Mouse (Mus musculus) layer of hippocampus, postnatal 14 days (tissue): ENCODE data around the gene Paics. TPM values are rescaled to one million over a fixed set of nuclear protein-coding genes. Genes with fewer than 3 reads are reported as not detected.
"Not testable (repeated sequence)": the region's sequence is repeated elsewhere in the genome, so short reads cannot be mapped to it uniquely, and the experiment has no call there.

Experiments used
- DNase-seq, 2 experiments: peaks; one replicate each; pipeline ENCODE4 v3.0.0; 2021 to 2022; ENCODE audit warnings: low spot score in 2 of 2, mixed read lengths in 1 of 2
- total RNA-seq, 2 experiments: library from RNA; stranded (reverse); gene quantifications; 2 replicates each; pipeline ENCODE4 v1.2.3; 2021

The Paics gene
- total RNA-seq, 2 experiments from 2014 or later, result 87.7 to 95.4 TPM

DNA sequence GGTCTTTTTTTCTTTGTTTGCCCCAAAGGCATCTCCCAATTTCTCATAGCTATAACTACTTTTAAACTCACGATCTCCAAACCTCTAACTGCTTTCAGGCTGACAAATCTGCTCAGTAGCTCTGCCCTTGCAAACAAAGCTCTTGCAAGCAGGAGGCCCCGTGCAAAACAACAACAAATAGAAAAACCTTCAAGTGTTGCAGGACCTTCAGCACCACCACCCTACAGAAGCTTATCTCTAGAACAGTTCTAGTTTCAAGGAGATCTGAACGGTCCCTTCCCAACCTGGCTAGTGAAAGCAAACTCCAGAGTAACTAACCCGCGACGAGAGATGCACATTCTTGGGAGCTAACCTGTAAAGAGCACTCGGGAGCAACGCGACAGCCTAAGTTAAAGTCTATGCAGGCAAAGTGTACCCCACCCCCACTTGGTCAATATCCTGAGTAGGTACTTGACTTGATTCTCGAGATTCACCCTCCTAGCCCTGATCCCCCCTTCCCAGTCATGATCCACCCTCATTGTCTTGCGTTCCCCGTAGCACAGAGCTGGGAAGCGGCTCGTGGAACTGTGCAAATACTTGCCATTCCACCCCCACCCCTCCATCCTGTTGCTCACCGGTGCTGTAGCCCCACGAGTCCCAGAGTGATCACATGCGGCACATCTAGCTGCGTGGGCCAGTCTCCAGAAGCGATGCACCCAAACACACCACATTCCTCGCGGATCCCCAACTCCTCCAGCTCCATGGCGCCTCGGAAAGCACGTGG lies 583 bp upstream of the Paics start:
- DNase-seq, result no peak

DNA sequence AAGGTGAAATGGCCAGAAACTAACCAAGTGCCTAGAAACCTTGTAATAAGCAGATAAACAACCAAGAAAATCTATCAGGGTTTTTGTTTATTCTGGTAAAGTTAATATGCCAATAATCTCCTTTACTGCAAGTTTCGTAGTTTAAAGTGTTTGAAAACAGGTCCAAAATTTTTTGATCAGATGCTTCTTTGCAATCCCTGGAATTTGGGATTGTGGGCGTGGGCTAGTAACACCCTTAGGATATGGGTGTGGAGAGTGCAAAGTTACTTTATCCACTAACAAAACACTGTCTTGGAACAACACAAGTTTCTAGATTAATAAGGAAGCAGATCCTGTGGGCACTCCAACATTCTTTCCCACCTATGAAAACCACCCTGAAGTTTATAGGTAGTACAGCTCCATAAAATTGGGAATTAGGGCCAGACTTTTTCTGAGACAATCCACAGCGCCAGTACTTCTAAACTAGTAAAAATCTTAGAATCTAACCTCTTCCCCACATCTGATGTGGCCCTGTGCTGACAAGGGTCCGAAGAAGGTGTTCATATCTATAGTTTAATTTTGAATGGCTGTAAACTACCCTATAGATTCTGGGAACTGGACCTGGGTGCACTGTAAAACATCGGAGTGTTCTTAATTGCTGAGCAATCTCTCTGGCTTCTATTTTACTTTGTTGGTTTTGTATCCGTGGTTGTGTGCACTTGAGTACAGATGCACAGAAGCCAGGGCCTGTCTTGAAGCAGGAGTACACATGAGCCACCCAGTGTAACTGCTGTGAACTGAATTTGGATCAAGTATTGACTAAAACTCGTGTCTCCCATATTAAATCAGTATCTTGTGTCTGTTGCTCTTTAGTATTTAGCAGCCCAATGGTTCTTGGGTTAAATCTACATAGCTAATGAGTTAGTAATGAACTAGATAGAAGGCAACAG lies 1.3 kb downstream of the Paics start:
- no peak for DNase-seq

DNA sequence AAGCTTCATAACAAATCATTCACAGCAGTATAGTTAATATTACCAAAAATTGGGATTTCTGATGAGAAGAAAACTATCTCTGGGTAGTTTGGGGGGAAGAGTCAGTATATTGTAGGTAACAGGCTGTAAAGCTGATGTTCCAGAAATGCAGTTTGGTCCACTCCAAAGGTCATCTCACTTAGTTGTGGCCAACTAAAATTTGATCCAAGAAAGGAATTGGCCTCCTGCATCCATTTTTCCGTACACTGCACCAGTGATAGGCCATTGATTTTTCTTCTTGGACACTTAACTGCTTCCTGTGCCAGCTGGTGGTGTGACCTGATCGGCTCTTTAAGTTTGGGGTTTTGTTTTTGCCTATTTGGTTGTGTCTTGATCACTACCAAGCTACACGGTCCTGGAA lies 2.7 kb downstream of the Paics start:
- no peak for DNase-seq

DNA sequence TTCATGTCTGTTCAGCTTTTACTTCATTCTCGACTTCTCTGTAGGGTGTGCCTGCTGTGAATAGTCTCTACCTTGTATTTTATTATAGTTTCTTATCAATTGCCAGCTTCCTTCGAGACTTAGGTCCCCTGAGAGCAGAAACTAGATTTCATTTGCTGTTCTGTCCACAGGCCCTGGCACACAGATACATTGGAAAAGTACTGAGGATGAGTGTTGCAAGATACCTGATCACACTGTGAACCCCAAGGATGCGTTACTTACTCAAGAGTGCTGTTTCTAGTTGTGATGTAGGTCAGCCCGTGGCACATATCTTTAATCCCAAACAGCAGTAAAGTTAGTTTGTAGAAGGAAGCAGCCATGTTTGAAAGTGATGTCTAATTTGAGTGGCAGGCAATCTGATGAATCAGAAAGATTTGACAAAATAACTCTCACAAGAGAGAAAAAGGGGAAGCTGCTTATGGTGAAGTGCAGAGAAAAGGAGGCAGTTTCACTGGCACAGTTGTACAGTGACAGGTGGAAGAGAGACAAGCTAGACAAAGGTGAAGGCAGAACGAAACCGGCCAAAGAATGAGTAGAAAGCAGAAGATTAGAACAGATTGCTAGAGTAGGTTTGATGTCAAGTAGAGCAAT lies 3.3 kb downstream of the Paics start:
- no peak for DNase-seq

DNA sequence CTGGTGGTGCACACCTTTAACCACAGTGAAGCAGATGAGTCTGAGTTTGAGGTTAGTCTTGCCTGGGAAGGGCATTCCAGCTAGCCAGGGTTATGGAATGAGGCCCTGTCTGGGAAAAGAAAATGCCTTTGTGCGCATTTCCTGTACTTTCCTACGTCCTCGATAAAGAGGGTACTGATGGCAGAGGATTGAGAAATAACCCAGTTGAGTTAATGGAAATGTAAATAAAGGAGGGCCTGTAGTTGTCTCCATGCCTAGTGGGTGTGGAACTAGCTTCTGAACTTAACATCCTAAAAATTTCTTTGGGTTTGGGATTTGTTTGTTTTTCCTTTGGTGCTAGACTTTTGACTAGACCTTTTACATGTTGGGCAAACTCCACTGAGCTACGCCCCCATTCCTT lies 4.4 kb downstream of the Paics start:
- no peak for DNase-seq

DNA sequence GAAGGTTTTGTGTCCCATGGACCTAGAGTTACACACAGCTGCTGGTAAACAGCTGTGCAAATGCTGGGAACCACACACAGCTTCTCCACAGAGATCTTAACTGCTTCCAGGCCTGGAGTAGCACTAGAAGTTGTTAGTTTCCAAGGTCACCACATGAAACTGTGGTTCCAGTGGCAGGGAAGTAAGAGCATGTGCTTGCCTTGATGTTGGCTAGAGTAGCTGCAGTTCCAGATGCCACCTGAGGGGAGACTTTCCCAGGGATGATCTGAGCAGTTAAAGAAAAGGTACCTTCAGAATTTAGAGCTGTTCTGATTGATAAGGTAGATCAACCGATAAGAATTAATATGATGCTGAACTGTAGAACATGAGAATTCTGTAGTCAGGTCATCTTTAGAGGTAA lies 6.8 kb downstream of the Paics start:
- no peak for DNase-seq

DNA sequence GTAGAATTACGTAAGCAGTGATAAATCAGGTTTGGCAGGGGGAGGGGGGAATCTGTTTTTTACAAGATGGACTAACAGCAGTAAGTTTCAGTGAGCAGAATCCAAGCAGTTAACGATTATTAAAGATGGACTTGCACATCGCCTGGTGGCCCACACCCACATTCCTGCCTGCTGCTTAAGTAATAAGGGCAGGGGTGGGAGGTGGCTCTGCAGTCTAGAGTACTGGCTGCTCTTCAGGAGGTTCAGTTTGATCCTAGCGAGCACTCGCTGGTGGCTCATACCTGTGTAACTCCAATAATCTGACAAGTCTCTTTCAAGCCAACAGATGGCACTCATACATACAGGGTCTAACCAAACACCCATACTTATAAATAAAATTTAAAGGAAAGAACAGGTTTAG lies 8.5 kb downstream of the Paics start:
- DNase-seq, result no peak

DNA sequence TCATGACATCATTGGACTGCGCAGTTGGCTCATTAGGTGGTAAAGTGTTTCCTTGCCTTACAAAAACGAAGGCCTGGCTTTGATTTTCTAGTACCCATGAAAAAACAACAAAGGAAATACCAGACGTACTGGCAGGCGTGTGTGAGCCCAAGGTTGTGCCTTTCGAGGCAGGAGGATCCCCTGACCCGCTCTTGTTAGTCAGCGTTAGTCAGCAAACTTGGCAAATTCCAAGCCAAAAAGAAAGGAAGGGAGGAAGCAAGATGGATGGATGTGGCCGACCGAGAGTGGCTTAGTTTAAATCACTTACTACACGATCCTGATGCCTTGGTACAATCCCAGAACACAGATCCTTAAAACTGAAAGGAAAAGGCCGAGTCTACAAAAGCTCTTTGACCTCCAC lies 11.4 kb downstream of the Paics start:
- DNase-seq, result no peak

DNA sequence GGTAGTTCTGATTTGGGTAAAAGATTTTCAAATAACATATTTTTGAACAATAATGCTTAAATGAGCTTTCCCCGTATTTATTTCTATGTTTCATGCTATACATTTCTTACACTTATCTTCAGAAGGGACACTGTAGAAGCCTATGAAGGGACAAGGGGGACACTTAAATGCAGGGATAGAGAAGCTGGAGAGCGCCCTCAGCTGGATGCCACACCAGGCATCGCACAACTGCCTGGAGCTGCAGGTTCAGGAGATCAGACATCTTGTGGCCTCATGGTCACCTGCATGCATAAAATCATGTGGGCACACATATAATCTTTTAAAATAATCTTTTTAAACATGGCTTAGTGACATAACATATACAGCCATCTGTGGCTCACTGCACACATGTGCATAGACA lies 13.5 kb downstream of the Paics start:
- DNase-seq, result no peak

DNA sequence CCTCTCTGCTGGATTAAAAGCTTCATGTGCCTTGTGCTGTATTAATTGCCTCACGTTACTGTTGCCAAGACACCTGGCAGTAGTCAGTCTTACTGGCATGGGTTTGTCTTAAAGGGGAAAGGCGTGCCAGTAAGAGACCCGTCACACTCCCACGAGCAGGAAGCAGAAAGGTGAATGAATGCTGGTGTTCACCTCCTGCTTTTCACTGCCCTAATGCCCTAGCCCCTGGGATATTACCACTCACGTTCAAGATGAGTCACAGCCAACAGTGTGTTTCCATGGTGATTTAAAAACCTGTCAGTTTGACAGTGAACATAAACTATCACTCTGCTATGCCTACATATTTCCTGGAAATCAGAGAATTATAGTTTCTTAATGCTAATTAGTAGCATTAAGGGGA lies 18.1 kb downstream of the Paics start:
- DNase-seq, result no peak

DNA sequence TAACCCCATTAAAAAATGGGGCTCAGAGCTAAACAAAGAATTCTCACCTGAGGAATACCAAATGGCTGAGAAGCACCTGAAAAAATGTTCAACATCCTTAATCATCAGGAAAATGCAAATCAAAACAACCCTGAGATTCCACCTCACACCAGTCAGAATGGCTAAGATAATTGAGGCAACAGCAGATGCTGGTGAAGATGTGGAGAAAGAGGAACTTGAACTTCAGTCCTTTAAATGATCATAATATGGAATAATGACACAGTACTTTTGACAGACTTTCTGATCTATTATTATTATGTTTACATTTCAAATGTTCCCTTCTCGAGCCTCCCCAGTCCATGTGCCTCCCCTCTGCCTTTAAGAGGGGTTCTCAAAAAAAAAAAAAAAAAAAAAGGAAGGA lies 20.0 kb downstream of the Paics start:
- DNase-seq, result not testable (repeated sequence)

DNA sequence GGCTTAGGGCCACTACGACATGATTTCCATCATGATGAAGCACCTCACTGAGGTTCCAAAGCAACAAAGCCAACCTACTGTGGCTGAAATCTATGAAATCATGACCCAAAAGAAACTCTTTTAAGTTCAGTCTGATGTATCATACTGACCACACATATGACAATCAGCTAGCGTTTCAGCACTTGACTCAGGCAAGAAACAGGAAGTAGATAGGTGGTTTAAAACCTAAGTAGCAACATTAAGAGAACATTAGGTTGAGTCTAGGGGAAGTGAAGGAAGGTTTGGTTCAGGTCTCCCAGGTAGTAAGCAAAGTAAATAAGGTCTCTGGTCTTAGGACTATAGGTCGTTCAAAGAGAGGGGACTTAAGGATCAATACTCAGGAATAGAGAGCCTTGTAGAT lies 22.4 kb downstream of the Paics start:
- DNase-seq, result no peak

DNA sequence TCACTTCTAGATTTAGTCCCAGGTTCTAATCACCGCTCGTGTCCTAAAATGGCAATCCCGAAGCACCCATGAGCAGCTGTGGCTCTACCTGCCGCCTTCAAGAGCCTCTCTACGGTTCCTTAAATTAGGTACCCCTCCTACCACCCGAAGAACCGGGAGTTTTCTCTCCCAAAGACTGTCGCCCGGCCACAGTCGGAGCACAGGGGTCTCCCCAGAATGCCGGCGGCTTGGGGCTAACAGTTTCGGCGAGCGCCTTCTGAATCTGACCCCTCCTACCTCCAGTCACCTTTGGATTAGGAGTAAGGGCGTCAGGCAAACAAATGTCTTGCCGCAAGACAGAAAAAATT lies 23.1 kb downstream of the Paics start:
- DNase-seq, result no peak

DNA sequence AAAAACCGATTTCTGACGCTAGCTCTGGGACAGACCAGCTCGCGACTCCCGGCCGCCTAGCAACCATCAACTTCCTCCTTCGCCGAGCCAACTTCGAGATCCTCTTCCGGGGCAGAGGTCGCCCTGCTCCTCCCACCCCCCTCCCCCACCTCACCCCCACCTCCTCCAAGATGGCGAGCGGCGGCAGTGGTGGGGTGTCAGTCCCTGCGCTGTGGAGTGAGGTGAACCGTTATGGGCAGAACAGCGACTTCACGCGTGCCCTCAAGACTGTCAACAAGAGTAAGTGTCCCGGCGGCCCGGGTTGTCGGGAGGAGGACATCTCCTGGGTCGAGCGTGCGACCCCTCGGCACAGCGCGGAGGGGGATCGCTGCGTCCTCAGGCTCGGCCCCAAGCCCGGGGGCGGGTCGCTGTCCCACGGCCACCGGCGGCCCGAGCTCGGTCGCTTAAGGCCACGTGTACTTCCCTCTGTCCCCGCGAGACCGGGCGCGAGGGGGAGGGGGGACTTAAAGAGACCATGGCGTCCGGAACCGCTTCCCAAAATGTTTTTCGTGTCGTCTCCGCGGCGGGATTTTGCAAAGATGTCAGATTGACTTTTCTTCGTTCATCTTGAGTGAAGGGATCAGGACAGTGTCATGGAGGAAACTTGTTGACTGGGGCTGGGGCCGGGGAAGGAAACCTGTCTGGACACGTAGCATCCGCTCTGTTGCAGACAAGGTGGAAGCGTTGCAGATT lies 23.6 kb downstream of the Paics start, which contains the start of gene Srp72:
Gene Srp72, plus strand, starts transcription at position 130 of the 732 bp plus-strand sequence.
- DNase-seq, result peak; percentile 83 to 85

DNA sequence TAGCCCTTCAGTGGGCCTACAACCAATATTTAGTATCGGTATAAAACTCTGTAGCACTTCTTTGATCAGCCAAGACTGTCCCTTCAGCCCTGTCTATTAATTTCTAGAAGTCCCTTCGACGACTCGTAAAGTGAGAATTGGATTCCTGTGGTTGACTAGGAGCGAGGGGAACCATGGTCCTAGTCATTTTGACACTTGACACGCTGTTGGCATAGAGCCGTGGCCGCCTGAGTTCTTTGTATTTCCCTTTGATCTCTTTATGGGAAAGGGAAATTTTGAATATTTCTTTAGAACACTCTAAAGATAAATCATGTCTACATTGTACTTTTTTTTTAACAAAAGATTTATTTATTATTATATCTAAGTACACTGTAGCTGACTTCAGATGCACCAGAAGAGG lies 24.6 kb downstream of the Paics start:
- DNase-seq, result no peak

DNA sequence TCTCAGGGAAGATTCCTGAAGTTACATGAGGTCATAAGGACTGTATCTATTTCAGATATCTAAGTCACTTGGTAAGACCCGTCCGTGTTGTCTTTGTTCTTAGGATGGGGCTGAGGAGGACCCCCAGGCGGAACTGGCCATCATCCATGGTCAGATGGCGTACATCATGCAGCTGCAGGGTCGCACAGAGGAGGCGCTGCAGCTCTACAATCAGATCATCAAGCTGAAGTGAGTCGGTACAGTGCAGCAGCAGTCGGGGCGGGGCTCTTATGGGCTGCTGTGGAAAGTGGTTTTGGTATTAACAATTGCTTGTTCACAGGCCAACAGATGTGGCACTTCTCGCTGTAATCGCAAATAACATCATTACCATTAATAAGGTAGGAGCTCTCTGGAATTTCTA lies 32.9 kb downstream of the Paics start:
- no peak for DNase-seq

DNA sequence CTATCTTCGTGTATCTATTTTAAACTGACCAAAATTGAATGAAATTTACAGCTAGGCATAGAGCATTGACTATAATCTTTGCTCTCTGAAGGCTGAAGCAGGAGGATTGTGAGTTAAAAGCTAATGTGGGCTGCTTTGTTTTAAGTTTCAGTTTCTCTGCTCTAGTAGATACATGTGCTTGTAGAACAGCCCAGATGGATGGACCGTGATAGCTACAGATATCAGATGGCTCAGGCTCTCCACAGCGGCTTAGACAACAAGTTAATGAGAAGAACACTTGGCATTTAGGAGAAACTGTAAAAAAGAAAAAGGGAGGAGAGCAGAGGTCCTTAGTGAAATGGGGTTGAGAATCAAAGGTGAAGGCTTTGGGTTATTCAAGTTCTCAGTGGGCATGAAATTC lies 39.7 kb downstream of the Paics start:
- no peak for DNase-seq

DNA sequence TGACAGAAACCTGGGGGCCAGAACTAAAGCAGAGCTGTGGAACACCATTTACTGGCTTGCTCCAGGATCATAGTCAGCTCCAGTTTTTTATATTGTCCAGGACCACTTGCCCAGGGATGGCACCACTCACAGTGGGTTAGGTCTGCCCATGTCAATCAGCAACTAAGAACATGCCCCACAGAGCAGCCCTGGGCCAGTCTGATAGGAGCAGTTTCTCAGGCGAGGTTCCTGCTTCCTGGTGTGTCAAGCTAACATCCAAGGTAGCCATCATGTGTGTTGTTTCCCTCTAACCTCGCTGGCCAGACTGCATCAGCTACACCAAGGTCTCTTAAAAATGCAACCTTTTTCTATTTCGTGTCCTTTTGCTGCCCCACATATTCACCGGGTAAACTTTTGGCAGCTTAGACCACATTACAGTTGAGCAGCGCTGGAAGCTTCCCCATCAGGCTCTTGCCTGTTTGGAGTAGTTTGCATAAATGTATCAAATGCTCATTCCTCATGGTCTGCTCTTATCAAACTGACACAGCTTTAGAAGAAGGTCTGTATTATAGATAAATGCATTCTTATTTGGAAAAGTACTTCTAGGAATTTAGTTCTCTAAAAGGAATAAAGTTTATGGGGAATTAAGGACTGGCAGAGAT lies 42.2 kb downstream of the Paics start:
- no peak for DNase-seq

DNA sequence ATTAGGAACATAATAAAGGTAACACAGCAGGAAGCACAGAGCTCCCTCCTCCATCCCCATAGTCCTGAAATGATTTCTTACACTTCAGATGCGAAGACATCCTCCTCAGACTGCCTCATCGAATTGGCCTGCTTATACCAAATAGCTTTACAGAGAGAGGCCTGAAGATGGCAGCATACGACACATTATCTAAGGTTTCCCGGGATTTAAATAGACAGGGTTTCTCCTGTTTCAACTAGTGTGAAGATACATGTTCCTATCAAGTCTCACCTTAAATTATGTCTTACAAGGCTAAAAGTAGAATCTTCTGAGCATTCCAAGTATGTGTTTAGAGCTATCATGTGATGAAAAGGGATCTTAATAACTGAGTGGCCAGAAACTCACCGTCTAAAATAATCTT lies 47.3 kb downstream of the Paics start:
- DNase-seq, result peak in 1 of 2 experiments; percentile 44

DNA sequence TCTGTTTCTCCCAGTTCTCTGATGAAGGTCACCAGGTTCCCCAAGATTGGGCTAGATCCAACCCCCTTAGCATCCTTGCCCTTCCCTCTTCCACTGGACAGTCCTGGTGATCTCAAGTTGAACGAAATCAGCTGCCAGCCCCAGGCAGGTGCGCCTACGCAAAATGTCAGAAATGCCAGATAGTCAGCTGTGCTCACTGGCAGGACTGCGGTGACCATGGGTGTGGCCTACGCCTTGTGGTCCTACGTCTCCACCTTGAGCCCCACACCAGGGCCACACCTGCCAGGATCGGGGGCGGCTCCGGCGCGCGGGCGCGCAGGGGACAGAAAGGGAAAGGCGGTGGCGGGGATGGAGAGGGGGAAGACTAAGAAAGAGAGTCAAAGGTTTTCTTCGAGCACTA lies 50.1 kb downstream of the Paics start:
- DNase-seq, result no peak
